Mouse (Mus musculus) lung, postnatal 25 days (tissue): ENCODE measurements around the gene Duox1.

ENCODE experiments used
- DNase-seq: peaks from one replicate; pipeline ENCODE4 v3.0.0; 2022; ENCODE audit warnings: low spot score

Duox1 gene

DNA sequence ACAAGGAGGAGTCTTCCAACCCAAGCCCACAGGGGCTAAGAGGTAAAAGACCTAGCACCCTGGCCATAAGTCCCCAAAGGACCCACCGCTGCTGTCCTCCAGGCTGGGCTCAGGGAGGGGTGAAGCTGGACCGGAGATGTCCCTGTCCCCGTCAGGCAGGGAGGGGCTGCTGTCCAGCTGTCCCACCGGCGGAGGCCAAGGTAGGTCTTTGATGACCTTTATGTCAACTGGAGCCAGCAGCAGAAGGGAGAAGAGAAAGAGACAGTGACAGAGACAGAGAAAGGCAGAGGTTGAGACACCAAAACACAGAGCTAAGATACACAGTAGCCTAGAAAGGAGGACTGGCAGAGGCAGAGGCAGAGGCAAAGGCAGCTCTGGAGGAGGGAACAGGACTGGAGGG is 39.9 kb downstream of the Duox1 start:
- DNase-seq = no peak

DNA sequence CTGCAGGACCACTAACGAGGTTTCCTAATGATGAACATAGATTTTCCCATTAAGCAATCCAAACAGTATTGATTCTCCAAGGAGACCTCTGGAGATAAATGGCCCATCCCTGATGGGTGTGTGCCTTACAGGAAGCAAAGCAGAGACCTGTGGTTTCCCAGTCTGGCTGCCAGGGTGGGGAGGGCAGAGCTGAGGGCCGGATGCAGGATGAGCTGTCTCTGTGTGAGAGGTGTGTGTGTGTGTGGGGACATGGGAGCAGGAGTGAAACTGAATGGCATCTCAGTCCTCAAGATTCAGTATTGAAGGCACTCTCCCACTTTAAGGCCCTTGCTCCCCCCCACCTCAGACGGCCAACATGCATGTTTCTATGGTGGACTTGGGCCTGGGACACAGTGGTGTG is 40.7 kb downstream of the Duox1 start:
- no peak for DNase-seq

DNA sequence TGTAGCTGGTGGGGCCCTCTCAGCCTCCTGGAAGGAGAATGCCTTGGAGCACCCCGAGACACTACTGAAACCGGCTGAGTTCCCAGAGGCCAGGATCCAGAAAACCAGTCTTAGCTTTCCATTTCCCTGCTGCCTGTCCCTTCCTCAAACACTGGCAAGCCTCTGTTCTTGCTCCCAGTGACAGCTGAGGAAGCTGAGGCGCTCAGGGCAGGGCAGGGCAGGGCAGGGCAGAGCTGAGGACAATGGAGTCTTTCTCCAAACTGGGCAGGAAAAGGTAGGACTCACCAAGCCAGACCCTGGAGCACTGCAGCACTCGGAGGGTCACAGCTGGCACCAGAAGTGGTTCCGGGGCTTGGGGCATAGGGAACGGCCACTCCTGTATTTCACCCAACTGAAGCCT is 44.8 kb downstream of the Duox1 start:
- DNase-seq = no peak

DNA sequence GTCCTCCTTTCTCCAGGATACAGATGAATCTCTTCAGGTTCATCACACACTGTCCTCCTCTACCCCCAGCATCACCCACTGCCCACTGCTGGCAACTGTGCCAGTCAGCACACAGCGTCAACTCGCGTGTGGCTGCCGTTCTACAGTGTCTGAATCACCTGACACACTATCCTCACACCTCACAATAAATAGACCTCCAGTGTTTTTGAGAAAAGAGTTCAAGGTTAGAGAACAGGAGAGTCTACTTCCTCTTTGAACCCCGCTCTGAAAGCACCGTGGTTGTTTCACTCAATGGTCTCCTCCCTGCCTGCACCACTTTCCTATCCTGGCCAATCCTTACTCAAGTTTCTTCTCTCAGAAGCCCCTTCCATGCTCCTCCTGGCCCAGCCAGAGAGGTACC is 45.7 kb downstream of the Duox1 start:
- no peak for DNase-seq

DNA sequence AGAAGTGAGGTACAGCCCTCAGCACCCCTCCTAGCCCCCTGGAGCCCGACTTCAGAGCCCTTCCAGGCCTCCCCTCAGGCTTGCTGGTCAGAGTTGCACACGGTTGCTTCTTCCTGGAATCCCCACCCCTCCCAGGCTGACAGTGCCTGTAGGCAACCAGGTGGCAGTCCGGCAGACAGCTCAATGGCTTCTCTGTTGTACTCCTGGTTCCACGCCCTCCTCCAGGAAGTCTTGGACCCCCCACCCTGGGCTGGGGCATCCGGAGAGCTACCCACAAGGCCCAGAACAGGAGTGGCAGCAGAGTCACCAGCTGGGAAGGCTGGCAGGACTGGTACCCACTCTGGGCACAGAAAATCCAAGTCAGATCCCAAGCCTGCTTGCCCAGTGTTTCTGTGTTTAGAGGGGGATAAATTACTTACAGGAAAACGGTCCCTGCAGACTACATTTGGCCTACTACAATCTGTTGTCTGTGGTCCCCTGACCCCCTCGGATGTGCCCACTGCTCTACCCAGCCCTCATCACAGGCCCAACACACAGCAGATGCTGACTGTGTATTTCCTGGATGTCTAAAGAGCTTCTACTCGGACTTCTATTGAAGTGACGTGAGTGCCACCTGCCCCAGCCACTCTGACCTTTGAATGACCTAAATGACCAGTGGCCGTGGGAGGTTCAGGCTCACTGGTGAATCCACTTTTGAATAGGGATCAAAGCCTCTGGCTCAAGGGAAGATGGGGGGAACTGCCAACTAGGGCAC is 46.6 kb downstream of the Duox1 start:
- DNase-seq = no peak

DNA sequence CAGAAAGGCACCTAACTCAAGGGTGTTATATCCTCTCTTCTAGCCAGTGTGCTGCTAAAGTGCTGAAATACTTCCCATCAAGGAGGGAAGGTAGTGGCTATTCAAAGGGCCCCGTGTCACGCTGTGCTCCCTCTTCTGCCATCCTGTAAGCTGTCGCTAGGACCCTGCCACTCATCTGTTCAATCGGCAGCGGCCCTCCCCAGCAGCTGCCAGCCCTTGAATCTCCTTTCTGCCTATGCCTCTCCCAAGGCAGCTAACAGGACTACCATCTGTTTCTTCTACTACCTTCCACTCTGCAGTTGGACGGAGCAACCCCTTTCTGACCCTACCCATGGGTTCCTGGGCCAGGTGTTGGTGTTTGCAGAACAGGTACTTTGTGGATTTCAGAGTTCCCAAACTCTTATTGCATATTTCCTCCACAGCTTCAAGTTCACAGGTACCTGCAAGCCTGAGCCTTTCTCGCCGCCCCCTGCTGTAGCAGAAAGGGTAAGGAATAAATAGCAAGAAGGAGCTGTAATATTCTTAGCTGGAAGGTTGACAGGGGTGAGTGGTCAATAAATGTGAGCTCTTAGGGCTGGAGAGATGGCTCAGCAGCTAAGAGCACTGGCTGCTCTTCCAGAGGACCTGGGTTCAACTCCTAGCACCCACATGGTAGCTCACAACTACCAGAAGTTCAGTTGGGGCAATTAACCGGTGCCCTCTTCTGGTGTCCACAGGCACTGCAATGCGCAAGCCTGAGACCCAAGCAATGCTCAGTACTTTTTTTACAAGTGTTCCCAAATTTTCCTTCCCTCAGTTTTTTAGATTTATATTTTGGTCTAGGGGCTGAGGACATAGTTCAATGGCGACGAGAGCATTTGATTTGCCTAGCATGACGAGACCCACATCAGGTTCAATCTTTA is 47.4 kb downstream of the Duox1 start:
- no peak for DNase-seq

DNA sequence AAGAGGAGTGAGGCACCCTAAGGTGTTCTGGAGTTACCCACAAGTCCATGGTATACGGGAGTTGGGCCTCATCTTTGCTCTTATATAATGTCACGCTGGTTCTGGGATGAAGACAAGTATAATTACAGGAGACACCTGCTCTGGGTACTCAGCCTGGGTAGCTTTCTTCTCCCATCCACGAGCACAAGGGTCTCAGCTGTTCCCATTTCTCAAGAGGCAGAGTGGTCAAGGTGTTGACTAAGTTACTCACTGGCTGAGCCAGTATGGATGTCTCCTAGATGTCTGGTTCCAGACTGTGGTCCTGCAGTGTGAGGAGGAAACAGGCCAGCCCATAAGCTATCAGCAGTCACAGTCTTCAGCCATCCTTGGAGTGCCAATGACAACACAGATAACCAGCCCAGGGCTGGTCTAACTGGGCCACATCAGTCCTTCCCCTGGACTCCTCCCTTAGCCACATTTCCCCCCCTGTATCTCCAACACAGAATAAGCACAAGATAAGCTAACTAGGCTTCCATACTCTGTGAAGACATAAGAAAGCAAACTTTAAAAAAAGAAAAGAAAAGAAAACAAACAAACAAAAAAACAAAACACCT is 49.0 kb downstream of the Duox1 start:
- no peak for DNase-seq

DNA sequence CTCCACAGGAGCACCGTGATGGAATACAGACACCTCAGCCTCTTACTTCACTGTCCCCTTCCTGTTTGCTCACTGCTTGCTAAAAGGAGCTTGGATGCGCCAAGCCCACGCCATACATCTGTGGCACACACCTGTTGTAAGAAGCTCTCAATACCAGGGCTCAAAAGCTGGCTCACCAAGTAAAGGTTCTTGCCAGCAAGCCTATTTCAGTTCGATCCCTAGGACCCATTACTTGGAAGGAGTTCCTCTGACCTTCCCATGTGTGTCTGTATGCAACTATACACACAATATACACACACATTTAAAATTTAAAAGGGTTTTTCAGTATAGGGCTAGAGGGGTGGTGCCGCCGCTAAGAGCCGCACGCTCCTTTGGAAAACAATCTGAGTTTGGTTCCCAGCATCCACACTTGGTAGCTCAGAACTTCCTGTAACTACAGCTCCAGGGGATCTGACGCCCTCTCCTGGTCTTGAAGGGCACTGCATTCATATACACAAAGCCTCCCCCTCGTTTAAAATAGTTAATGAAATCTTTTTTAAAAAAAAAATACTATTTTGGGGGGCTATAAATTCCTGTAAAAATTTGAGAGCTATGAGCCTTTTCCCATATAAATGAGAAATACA is 49.9 kb downstream of the Duox1 start:
- DNase-seq = no peak

DNA sequence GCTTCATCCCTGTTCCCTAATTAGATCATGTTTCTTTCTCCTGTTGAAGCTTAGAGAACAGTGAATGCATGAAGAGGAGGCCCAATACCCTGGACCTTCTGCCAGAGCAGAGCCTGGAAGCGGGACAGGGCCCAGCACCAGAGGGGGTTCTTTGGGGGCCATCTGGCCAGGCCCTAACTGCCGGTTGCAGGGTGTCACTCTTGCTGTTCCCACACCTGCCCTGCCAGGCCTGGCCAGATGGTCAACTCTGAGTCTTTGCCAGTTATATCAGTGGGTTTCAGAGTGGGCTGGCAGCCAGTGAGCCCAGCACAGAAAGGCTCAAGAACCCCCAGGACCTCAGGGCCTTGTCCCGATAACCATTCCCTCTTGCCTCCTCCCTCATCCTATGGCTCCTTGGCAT is 50.6 kb downstream of the Duox1 start:
- DNase-seq = no peak

DNA sequence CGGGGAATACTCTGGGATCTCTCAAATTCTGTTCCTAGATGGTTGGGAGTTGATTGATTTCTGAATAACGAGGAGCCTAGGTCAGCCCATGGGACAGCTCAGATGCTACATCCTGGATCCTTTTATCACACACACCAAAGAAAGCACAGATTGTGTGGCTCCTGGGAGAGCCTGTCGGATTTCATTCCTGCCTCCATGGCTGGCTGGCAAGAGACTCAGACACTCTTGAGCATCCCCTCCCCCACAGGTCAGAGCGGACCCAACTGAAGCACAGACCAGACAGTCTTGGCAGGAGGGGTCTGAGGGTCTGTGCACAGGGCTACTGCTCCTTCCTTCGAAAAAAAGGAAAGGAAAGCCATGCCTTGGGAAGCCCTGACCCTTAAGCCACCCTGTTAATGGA is 51.2 kb downstream of the Duox1 start:
- no peak for DNase-seq

DNA sequence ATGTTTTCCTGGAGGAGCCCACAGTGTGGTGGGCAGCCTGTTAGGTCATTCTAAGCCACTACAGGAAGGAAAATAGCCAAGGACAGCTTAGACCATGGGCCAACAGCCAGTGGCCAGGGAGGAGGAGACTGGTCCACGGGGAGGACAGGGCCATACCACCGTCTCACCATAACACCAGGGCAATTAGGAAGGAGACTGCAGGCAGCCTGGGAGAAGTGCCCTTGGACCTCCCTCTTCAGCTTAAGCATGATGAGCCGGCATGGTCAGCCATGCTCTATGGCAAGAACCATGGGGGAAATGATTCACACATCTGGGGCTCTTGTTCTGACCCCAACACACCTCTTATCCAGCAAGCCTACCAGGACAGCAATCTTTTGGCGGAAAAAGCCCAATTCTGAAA is 51.7 kb downstream of the Duox1 start:
- no peak for DNase-seq

DNA sequence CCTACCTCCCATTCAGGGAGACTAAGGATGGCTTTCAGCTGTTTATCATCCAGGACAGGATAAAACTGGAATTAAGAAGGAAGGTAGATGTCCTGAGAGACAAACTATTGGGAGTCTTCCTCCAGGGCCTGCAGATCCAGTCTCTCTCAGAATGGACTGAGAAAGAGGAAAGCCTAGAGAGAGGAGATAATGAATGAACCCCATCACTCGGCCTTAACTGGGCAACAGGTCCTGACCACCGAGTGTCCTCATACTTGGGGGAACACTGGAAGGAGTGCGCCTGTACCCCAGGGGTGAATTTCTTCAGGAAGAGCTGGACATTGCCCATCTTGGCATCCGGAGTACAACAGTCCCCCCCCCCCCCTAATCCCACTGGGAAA is 52.2 kb downstream of the Duox1 start:
- no peak for DNase-seq

DNA sequence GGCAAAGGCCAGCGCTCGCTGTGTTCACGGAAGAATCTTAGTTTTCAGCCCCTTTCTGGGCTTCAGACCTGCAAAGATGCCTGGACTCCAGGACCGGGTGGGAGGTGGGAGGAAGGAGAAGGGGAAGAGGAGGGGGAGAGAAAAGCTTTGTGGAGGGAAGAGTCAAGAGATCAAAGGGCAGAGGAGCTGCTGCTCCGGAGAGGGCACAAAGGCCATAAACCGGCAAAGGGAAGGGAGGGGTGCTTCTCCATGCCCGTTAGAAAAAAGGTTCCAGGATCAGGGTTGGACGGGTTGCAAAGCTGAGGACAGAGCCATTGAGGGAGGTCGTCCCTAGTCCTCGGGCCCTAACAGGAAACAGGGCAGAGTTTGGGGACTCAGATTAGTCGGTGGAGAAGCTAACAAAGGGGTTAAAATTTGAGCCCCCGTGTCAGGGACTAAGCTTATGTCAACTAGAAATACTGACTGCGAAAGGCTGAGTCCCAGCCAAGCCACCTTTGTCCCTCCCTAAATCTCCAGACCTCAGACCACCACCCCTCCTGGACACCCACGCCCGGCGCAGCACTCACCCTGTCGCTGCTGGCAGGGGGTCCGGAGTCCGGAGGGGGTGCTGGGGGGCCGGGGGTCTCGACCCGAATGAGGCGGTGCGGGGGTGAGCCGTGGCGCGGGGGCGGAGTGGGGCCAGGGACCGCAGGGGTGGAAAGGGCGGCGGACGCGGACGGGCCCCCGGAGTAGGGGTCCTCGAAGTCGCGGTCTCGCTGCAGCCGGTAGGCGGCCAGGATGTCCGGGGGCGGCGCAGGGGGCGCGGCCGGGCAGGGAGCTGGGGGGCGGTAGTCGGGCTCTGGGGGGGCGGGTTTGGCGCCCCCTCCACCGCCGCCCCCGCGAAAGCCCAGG is 52.9 kb downstream of the Duox1 start:
- no peak for DNase-seq

DNA sequence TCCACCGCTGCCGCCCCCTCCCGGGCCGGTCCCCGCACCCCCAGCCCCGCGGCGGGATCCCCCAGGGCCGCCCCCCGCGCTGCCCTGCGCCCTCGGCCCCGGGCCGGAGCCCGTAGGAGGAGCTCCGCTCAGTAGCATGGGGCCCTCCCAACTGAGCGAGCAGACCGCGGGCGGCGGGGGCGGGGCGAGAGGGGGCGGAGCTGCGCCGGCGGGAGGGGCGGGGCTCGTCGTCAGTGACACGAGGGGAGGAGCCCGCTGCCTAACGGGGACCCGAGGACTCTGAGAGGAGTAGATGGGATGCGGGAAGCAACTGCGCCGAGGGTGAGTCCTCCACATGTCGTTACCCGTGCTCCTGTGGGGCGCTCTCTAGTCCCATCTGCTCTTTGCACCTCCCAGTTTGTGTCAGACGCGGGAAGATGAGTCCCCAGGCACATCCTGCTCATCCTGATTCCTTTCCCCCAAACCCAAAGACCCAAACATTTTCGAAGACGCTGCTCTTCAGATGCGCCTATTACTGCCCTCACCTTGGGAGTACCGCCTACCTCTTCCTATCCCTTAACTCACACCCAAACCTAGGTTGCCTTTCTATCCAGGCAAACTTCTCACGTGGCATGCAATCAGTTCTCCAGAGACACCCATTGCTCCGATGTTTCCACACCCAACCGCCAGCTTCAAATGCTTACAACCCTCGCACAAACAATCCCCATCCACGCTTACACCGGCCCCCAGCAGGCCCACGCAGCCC is 53.7 kb downstream of the Duox1 start, which contains the start of gene Shf:
Shf (minus strand) TSS at position 168 of the 745 bp plus-strand sequence.
- DNase-seq = peak; percentile 83

DNA sequence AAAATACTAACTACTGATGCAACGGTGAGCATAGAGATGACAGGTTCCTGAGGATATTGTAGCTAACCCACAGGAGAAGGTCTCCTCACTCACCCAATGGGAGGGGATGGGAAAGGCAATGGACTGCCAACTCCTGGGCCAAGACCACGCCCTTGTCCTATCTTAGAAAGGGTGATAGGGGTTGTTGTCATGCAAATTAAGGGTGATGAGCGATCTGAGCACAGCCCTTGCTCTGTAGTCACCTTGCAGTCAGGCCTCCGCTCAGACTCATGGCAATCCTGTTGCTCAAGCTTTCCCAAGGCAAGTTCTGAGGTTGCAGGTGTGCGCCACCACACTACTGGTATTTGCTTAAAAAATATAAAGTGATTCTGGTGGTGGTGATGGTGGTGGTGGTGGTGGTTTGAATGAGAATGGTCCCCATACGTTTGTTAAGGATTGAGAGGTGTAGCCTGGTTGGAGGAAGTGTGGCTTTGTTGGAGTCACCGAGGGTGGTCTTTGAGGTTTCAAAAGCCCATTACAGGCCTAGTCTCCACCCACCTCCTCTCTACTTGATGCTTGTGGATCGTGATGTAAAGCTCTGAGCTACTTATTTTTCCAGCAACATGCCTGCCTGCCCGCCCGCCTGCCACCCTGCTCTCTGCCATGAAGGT is 54.8 kb downstream of the Duox1 start:
- no peak for DNase-seq

DNA sequence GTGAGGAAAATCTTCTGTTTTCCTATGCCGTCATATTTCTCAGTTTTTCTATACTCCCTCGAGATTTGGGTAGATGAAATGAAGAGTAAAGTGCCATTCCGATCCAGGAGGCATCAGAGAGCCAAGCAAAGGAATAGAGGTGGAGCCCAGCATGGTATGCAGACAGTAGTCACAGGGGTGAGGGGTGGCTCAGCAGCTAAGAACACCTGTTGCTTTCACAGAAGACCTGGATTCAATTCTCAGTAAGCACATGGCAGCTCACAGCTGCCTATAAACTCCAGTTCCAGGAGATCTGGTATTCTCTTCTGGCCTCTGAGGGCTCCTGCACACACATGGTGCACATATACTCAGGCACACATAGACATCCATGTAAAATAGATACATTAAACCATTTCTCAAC is 56.6 kb downstream of the Duox1 start:
- no peak for DNase-seq

DNA sequence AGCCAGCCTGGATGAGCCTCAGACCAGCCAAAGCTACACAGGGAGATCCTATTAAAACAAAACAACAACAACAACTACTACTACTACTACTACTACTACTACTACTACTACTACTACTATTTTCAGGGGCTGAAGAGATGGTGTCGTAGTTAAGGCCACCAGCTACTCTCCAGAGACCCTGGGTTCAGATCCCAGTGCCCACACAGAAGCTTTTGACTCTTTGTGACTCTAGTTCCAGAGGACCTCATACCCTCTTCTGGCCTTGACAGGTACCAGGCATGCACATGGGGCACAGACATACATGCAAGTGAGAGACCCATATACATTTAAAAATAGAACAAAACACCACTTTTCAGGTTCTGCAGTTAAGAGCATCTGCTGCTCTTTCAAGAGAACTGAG is 57.1 kb downstream of the Duox1 start:
- no peak for DNase-seq

DNA sequence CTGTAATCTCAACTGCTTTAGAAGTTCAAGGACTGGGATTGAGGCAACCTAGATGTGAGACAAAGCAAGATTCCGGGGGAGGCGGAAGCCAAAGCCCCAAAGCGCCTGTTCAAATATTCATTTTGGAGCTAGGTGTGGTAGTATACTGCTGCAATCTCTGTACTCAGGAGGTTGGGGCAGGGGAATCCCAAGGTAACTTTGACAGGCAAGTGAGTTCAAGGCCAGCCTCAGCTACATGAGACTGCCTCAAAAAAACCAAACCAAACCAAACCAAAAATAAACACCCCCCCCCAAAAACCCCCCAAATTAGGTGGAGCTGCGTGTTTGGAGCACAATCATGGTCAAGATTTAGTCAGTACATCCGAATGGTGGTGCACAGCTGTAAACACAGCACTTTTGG is 58.5 kb downstream of the Duox1 start:
- no peak for DNase-seq

DNA sequence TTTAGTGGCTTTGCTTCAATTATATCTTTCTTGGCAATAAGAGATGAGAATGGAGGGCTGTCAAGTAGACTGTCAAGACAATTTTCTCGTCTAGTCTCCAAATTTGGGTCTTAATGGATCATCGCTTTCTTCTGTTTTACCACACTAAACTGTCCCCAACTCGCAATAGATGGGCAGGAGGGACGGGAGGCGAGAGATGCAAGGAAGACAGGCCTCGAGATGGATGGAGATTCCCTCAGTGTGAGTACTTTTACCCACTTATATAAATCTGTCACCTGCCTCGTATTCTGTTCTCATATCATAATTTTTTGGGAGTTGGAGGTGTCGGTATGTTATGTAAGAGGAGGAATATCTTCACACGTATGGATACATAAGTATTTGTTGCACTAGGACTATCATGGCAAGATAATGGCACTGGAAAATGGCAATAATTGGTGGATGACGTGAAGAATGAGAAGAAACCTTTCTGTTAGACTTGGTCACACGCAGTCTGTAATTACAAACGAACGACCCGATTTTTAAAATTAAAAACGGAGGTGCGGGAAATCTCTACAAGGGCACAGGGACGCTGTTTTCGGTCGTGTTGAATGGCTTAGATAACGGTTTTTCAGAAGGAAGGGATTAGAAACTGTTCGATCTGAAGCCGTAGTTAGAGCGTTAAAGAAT is 59.3 kb downstream of the Duox1 start:
- no peak for DNase-seq
